Mouse (Mus musculus): ENCODE results near the gene Tenm4.

GRCm38 (mm10) chr7:96914031-96914430, 743.0 kb downstream of the Tenm4 start:
- TF ChIP-seq EP300 (IDR thresholded peaks at IDR 0.05; ENCODE audit: low read depth), result no peak
- TF ChIP-seq CTCF (IDR thresholded peaks at IDR 0.05; ENCODE audit: low read depth), result peak; percentile 95

All from heart, postnatal 0 days (tissue).